Mouse (Mus musculus): Measurements from ENCODE around the gene Gm49378. TPM values are rescaled to one million over a fixed set of nuclear protein-coding genes. Genes with fewer than 3 reads are reported as not detected.

Gene Gm49378
- 0.66 TPM for polyA plus RNA-seq (2014; fragmentation: Illumina TruSeq; extraction: RNeasy Lipid Tissue Mini Kit (QIAGEN cat#74804); ENCODE audit: low read depth, low replicate concordance)

GRCm38 (mm10) chr14:55637795-55638194 lies at the start of gene Gm49378:
TSS of gene Gm49378 (minus strand) at chr14:55637895.

DNA sequence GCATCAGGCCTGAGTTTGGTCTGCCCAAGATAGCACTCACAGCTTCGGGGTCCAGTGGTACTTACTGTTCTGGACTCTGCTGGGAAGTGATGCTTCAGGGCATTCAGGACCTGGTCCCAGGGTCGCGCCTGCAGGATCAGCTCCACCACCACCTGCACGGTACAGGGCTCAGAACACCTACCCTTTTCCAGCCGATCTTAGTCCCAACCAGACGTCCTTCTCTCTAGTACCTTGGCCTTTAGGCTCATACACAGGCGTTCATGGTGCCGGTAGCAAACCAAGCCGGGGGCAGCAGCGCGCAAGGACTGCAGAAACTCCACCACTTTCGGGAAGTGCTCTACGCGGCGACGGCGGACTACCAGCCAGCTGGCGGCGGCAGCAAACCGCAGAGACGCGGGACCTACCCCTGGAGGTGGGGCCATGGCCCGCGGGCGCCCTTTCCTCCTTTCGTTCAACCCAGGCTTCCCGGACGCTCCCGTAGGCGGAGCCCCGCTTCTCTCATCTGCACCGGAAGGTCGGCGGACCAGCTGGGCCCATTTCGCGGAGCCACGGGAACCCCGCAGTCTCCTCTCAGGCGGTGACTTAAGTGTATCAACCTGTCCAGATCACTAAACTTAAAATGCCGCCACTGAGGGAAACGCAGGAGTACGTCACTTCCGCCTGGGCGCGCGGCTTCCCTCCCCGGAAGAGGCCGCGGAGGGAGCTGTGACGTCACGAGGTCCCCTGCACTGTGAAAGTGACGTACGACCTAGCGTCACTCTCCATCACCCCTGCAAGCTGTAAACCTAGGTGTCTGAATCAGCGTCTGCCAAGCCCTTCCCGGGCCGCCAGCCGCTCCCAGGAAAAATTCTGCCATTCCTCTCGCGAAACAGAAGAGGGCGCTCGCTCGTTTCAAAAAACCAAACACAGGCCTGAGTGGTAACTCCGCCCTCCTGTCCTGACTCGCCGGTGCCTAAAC lies 43.7 kb upstream of the Gm49378 start, which contains the start of gene Tinf2:
TSS of gene Tinf2 (minus strand) at position 661 of the 958 bp plus-strand sequence.

GRCm38 (mm10) chr14:55671833-55672740 lies 34.4 kb upstream of the Gm49378 start, which contains the start of the genes Gmpr2 and Nedd8:
TSS of gene Gmpr2 (plus strand) at chr14:55671941.
TSS of gene Nedd8 (minus strand) at chr14:55672124.

DNA sequence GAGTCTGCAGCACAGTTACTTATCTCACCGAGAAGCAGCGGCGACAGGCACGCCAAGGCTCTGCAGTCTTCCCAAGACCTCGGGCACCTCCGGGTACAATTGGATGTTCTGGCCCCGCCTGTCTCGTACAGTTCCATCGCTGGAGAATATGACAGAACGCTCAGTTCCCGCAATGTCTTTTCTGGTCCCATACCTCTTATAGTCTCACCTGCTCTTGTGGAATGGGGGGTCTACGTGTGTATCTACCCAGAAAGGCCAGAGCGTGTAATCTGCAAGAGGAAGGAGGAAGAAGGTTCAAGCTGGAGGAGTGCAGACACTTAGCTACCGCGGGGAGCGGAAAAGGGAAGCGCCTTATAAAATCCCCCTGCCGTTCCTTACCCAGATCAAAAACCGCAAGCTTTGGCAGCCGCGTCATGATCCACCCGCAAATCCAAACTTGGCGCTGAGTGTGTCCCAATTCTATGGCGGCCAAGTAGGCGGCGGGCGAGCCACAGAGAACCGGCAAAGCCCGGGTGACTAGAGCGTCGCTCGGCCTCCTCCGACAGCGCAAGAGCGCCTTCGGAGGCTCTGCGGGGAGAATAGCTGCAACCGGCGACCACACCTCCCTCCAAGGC lies 22.4 kb upstream of the Gm49378 start, which contains the start of gene Mdp1:
TSS of gene Mdp1 (minus strand) at position 549 of the 614 bp plus-strand sequence.

GRCm38 (mm10) chr14:55649884-55650283 lies 12.2 kb upstream of the Gm49378 start, which contains the start of gene Tssk4:
TSS of gene Tssk4 (plus strand) at chr14:55650184.

DNA sequence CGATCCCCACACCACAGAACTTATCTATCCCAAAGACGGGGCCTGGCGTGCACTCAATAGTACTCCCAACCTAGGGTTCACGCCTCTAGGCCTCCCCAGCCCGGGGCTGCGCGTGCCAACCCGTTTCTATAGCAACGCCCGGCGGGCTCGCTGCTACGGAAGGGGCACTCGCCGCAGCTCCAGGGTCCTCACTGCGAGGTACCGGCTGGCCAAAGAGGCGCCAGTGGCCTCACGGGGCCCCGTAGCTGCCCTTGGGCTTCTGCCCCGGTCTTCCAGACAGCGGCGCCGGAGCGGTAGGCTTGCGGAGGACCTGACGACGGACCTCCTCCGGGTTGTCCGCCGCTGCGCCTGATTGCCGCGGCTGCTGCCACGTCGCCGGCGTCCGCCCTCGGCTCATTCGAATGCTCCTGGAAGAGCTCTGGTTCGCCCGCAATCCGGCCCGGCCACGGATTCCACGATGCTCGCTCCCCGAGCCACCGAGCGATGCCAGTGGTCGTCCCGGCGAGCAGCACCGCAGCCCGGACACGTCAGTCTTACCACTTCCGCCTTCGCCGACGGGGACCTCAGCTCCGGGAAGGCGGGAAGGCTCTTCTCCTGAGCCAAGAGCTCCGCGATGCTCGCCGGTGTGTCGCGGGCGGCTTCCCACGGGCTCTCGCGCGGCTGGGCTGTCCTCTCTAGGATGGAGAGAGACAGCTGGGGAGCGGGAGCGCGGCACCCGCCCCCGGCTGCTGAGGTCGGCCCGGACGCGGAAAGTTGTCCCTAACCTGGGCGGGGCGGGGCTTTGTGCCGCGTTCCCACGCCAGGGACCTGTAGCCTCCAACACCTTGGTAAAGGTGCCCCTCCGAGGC lies 5.6 kb upstream of the Gm49378 start, which contains the start of gene Tm9sf1:
TSS of gene Tm9sf1 (minus strand) at position 747 of the 848 bp plus-strand sequence.

DNA sequence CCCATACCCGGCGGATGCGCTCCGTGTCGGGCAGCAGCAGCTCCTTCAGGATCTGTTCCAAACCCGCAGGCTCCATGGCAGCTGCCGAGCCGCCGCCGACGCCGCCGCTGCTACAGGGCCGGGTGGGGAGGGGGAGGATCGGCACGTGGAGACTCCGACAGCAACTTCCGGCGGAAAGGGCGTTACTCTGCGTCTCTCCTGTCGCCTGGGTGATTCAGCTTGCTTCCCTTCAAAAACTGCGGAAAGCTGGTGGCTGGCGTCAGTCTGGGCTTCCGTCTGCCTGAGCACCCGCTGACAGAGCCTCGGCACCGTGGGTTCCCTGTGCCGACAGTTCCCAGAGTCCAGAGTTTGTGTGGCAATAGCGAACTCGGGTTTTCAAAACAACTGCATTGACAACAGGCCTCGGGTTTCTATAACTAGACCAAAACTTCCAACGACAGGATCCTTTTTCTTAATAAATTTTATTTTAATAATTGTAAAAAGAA lies 2.1 kb downstream of the Gm49378 start, which contains the start of gene Ipo4:
TSS of gene Ipo4 (minus strand) at position 435 of the 485 bp plus-strand sequence.

GRCm38 (mm10) chr14:55617822-55618221 lies 19.9 kb downstream of the Gm49378 start, which contains the start of gene Rec8:
TSS of gene Rec8 (plus strand) at chr14:55618037.

GRCm38 (mm10) chr14:55603271-55603632 lies 34.4 kb downstream of the Gm49378 start, which contains the start of gene Irf9:
TSS of gene Irf9 (plus strand) at chr14:55603571.

GRCm38 (mm10) chr14:55591331-55591891 lies 46.3 kb downstream of the Gm49378 start, which contains the start of gene Rnf31:
TSS of gene Rnf31 (plus strand) at chr14:55591708.

GRCm38 (mm10) chr14:55590748-55591330 lies 46.9 kb downstream of the Gm49378 start, which contains the start of gene Psme2:
TSS of gene Psme2 (minus strand) at chr14:55591113.

GRCm38 (mm10) chr14:55584702-55585565 lies 52.8 kb downstream of the Gm49378 start, which contains the start of gene Emc9:
TSS of gene Emc9 (minus strand) at chr14:55585302.

Other genes with a start within 250 kb of the Gm49378 start
- 110 TPM for gene Dhrs4, start 159.1 kb downstream of the Gm49378 start, polyA plus RNA-seq (2014; fragmentation: Illumina TruSeq; extraction: RNeasy Lipid Tissue Mini Kit (QIAGEN cat#74804); ENCODE audit: low read depth, low replicate concordance)
- gene Carmil3, start 147.2 kb downstream of the Gm49378 start, polyA plus RNA-seq (2014; fragmentation: Illumina TruSeq; extraction: RNeasy Lipid Tissue Mini Kit (QIAGEN cat#74804); ENCODE audit: low read depth, low replicate concordance), result not detected
- not detected for gene Cpne6, start 127.5 kb downstream of the Gm49378 start, polyA plus RNA-seq (2014; fragmentation: Illumina TruSeq; extraction: RNeasy Lipid Tissue Mini Kit (QIAGEN cat#74804); ENCODE audit: low read depth, low replicate concordance)
- gene Nrl, start 112.9 kb downstream of the Gm49378 start, polyA plus RNA-seq (2014; fragmentation: Illumina TruSeq; extraction: RNeasy Lipid Tissue Mini Kit (QIAGEN cat#74804); ENCODE audit: low read depth, low replicate concordance), result not detected
- gene Pck2, start 97.6 kb downstream of the Gm49378 start, polyA plus RNA-seq (2014; fragmentation: Illumina TruSeq; extraction: RNeasy Lipid Tissue Mini Kit (QIAGEN cat#74804); ENCODE audit: low read depth, low replicate concordance), result 0.24 TPM
- 82.7 TPM for gene Dcaf11, start 77.9 kb downstream of the Gm49378 start, polyA plus RNA-seq (2014; fragmentation: Illumina TruSeq; extraction: RNeasy Lipid Tissue Mini Kit (QIAGEN cat#74804); ENCODE audit: low read depth, low replicate concordance)
- not detected for gene A730061H03Rik, start 77.5 kb downstream of the Gm49378 start, polyA plus RNA-seq (2014; fragmentation: Illumina TruSeq; extraction: RNeasy Lipid Tissue Mini Kit (QIAGEN cat#74804); ENCODE audit: low read depth, low replicate concordance)
- 0.87 TPM for gene Fitm1, start 62.3 kb downstream of the Gm49378 start, polyA plus RNA-seq (2014; fragmentation: Illumina TruSeq; extraction: RNeasy Lipid Tissue Mini Kit (QIAGEN cat#74804); ENCODE audit: low read depth, low replicate concordance)
- gene Psme1, start 59.8 kb downstream of the Gm49378 start, polyA plus RNA-seq (2014; fragmentation: Illumina TruSeq; extraction: RNeasy Lipid Tissue Mini Kit (QIAGEN cat#74804); ENCODE audit: low read depth, low replicate concordance), result 149 TPM
- gene Emc9, start 52.6 kb downstream of the Gm49378 start, polyA plus RNA-seq (2014; fragmentation: Illumina TruSeq; extraction: RNeasy Lipid Tissue Mini Kit (QIAGEN cat#74804); ENCODE audit: low read depth, low replicate concordance), result 9.1 TPM
- 129 TPM for gene Psme2, start 46.8 kb downstream of the Gm49378 start, polyA plus RNA-seq (2014; fragmentation: Illumina TruSeq; extraction: RNeasy Lipid Tissue Mini Kit (QIAGEN cat#74804); ENCODE audit: low read depth, low replicate concordance)
- gene Rnf31, start 46.2 kb downstream of the Gm49378 start, polyA plus RNA-seq (2014; fragmentation: Illumina TruSeq; extraction: RNeasy Lipid Tissue Mini Kit (QIAGEN cat#74804); ENCODE audit: low read depth, low replicate concordance), result 3.8 TPM
- 28.2 TPM for gene Irf9, start 34.3 kb downstream of the Gm49378 start, polyA plus RNA-seq (2014; fragmentation: Illumina TruSeq; extraction: RNeasy Lipid Tissue Mini Kit (QIAGEN cat#74804); ENCODE audit: low read depth, low replicate concordance)
- gene Rec8, start 19.9 kb downstream of the Gm49378 start, polyA plus RNA-seq (2014; fragmentation: Illumina TruSeq; extraction: RNeasy Lipid Tissue Mini Kit (QIAGEN cat#74804); ENCODE audit: low read depth, low replicate concordance), result 0.24 TPM
- gene Ipo4, start 1.9 kb downstream of the Gm49378 start, polyA plus RNA-seq (2014; fragmentation: Illumina TruSeq; extraction: RNeasy Lipid Tissue Mini Kit (QIAGEN cat#74804); ENCODE audit: low read depth, low replicate concordance), result 5.0 TPM
- 26.3 TPM for gene Tm9sf1, start 5.9 kb upstream of the Gm49378 start, polyA plus RNA-seq (2014; fragmentation: Illumina TruSeq; extraction: RNeasy Lipid Tissue Mini Kit (QIAGEN cat#74804); ENCODE audit: low read depth, low replicate concordance)
- gene Tssk4, start 12.3 kb upstream of the Gm49378 start, polyA plus RNA-seq (2014; fragmentation: Illumina TruSeq; extraction: RNeasy Lipid Tissue Mini Kit (QIAGEN cat#74804); ENCODE audit: low read depth, low replicate concordance), result not detected
- 9.9 TPM for gene Mdp1, start 22.6 kb upstream of the Gm49378 start, polyA plus RNA-seq (2014; fragmentation: Illumina TruSeq; extraction: RNeasy Lipid Tissue Mini Kit (QIAGEN cat#74804); ENCODE audit: low read depth, low replicate concordance)
- gene Gmpr2, start 34.0 kb upstream of the Gm49378 start, polyA plus RNA-seq (2014; fragmentation: Illumina TruSeq; extraction: RNeasy Lipid Tissue Mini Kit (QIAGEN cat#74804); ENCODE audit: low read depth, low replicate concordance), result 16.3 TPM
- 75.4 TPM for gene Nedd8, start 34.2 kb upstream of the Gm49378 start, polyA plus RNA-seq (2014; fragmentation: Illumina TruSeq; extraction: RNeasy Lipid Tissue Mini Kit (QIAGEN cat#74804); ENCODE audit: low read depth, low replicate concordance)
- 4.1 TPM for gene Tinf2, start 43.9 kb upstream of the Gm49378 start, polyA plus RNA-seq (2014; fragmentation: Illumina TruSeq; extraction: RNeasy Lipid Tissue Mini Kit (QIAGEN cat#74804); ENCODE audit: low read depth, low replicate concordance)
- 0.66 TPM for gene Tgm1, start 76.0 kb upstream of the Gm49378 start, polyA plus RNA-seq (2014; fragmentation: Illumina TruSeq; extraction: RNeasy Lipid Tissue Mini Kit (QIAGEN cat#74804); ENCODE audit: low read depth, low replicate concordance)
- gene Rabggta, start 84.4 kb upstream of the Gm49378 start, polyA plus RNA-seq (2014; fragmentation: Illumina TruSeq; extraction: RNeasy Lipid Tissue Mini Kit (QIAGEN cat#74804); ENCODE audit: low read depth, low replicate concordance), result 1.4 TPM
- gene Dhrs1, start 107.8 kb upstream of the Gm49378 start, polyA plus RNA-seq (2014; fragmentation: Illumina TruSeq; extraction: RNeasy Lipid Tissue Mini Kit (QIAGEN cat#74804); ENCODE audit: low read depth, low replicate concordance), result 50.2 TPM
- 5.4 TPM for gene Nop9, start 107.8 kb upstream of the Gm49378 start, polyA plus RNA-seq (2014; fragmentation: Illumina TruSeq; extraction: RNeasy Lipid Tissue Mini Kit (QIAGEN cat#74804); ENCODE audit: low read depth, low replicate concordance)
- gene Cideb, start 120.6 kb upstream of the Gm49378 start, polyA plus RNA-seq (2014; fragmentation: Illumina TruSeq; extraction: RNeasy Lipid Tissue Mini Kit (QIAGEN cat#74804); ENCODE audit: low read depth, low replicate concordance), result 47.4 TPM
- gene Ltb4r2, start 123.5 kb upstream of the Gm49378 start, polyA plus RNA-seq (2014; fragmentation: Illumina TruSeq; extraction: RNeasy Lipid Tissue Mini Kit (QIAGEN cat#74804); ENCODE audit: low read depth, low replicate concordance), result 0.24 TPM
- not detected for gene Ltb4r1, start 128.1 kb upstream of the Gm49378 start, polyA plus RNA-seq (2014; fragmentation: Illumina TruSeq; extraction: RNeasy Lipid Tissue Mini Kit (QIAGEN cat#74804); ENCODE audit: low read depth, low replicate concordance)
- gene Adcy4, start 146.2 kb upstream of the Gm49378 start, polyA plus RNA-seq (2014; fragmentation: Illumina TruSeq; extraction: RNeasy Lipid Tissue Mini Kit (QIAGEN cat#74804); ENCODE audit: low read depth, low replicate concordance), result 0.58 TPM
- 0.53 TPM for gene Ripk3, start 151.0 kb upstream of the Gm49378 start, polyA plus RNA-seq (2014; fragmentation: Illumina TruSeq; extraction: RNeasy Lipid Tissue Mini Kit (QIAGEN cat#74804); ENCODE audit: low read depth, low replicate concordance)
- gene Nfatc4, start 185.2 kb upstream of the Gm49378 start, polyA plus RNA-seq (2014; fragmentation: Illumina TruSeq; extraction: RNeasy Lipid Tissue Mini Kit (QIAGEN cat#74804); ENCODE audit: low read depth, low replicate concordance), result not detected
- 0.05 TPM for gene Nynrin, start 216.1 kb upstream of the Gm49378 start, polyA plus RNA-seq (2014; fragmentation: Illumina TruSeq; extraction: RNeasy Lipid Tissue Mini Kit (QIAGEN cat#74804); ENCODE audit: low read depth, low replicate concordance)
- 0.19 TPM for gene Cbln3, start 246.5 kb upstream of the Gm49378 start, polyA plus RNA-seq (2014; fragmentation: Illumina TruSeq; extraction: RNeasy Lipid Tissue Mini Kit (QIAGEN cat#74804); ENCODE audit: low read depth, low replicate concordance)
- 16.9 TPM for gene Khnyn, start 247.1 kb upstream of the Gm49378 start, polyA plus RNA-seq (2014; fragmentation: Illumina TruSeq; extraction: RNeasy Lipid Tissue Mini Kit (QIAGEN cat#74804); ENCODE audit: low read depth, low replicate concordance)

Measured in liver, adult 10 weeks (tissue).